Mouse (Mus musculus): ENCODE data around the gene Gm7534. TPM values are rescaled to one million over a fixed set of nuclear protein-coding genes. Genes with fewer than 3 reads are reported as not detected.
"Not testable (repeated sequence)": the region's sequence is repeated elsewhere in the genome, so short reads cannot be mapped to it uniquely, and the experiment has no call there.

The Gm7534 gene
- polyA plus RNA-seq, 1 experiment from 2014 or later: 0.07 TPM

DNA sequence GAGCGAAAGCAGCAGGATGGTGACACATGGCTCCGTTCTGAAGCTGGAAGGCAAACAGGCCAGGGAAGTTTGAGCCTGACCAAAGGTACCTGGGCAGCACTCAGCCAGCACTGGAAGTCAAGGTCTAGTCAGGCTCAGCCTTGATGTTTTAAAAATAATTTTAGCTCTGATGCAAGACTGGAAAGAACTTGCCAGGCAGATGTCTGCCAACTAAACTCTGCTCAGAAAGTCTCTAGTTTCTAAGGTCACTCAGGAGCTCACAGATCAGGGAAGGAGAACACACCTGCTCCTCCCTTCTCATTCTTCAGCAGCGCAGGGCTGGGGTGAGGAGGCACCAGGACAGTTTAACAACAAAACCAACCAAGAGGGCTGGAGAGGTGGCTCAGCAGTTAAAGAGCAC is 48.5 kb downstream of the Gm7534 start:
- H3K4me3 ChIP-seq: no peak overlapping the region
- no peak overlapping the region for H3K27ac ChIP-seq (replicated peaks)
- peaks cover 16% of the 10 kb centered on the region for H3K4me1 ChIP-seq
- no peaks in the 10 kb centered on the region for H3K9me3 ChIP-seq
- H3K36me3 ChIP-seq (replicated peaks): peaks cover 66% of the 10 kb centered on the region
- H3K27me3 ChIP-seq (replicated peaks; ENCODE audit: low read depth, poor library complexity, severe bottlenecking): 0 out of 2 replicates have a peak, but pooled peaks cover 8% of the 10 kb centered on the region
- no peak for DNase-seq (ENCODE audit: low spot score)
- 93% methylated on average over 3 of the region's 3 CpGs for WGBS

DNA sequence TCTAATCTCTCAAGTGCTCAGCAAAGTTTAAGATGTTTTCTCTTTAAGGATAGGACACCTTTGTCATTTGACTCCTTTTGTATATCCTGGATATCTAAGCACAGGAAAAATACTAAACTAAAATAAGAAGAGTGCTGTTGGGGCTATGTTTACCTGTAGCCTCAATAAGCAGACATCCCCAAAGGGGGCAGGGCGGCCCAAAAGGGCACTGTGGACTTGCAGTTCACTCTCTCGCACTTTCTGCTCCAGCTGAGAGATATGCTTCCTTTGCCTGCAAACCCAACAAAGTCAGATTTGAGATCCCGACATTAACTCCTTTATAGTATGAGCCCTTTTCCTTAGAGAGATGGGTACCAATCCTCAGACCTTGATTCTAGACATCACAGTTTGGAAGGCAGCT is 49.1 kb downstream of the Gm7534 start:
- H3K36me3 ChIP-seq (replicated peaks): peaks cover 73% of the 10 kb centered on the region
- H3K4me3 ChIP-seq: no peak overlapping the region

DNA sequence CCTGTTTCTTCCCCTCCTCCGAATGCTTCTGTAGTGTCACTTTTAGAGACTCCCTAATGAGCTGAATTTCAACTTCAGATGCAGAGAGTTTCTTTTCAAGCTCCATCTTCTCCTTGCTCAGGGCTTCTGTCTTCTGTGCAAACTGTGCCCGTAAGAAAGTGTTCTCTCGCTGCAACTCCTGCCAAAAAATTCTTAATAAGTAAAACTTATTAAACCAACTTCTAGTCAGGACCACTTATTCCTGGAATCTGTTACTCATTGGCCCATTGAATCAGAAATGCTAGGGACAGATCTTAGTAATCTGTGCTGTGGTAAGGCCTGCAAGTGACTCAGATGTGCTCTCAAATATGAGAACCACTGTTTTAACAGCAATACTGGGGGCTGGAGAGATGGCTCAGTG is 50.7 kb downstream of the Gm7534 start:
- 90% methylated on average over 3 of the region's 3 CpGs for WGBS
- no peak for DNase-seq (ENCODE audit: low spot score)
- H3K36me3 ChIP-seq (replicated peaks): peaks cover 88% of the 10 kb centered on the region

More for the DNA sequence above, 49.1 kb downstream of the Gm7534 start:
- Histone ChIP-seq H3K27me3 (replicated peaks; ENCODE audit: low read depth, poor library complexity, severe bottlenecking) (0 out of 2 replicates have a peak, but pooled peaks cover 3% of the 10 kb centered on the region), H3K9me3 (no peaks in the 10 kb centered on the region), H3K4me1 (peaks cover 12% of the 10 kb centered on the region), H3K27ac (replicated peaks) (no peak overlapping the region)
- WGBS: 91% methylated on average over 3 of the region's 3 CpGs
- no peak for DNase-seq (ENCODE audit: low spot score)

DNA sequence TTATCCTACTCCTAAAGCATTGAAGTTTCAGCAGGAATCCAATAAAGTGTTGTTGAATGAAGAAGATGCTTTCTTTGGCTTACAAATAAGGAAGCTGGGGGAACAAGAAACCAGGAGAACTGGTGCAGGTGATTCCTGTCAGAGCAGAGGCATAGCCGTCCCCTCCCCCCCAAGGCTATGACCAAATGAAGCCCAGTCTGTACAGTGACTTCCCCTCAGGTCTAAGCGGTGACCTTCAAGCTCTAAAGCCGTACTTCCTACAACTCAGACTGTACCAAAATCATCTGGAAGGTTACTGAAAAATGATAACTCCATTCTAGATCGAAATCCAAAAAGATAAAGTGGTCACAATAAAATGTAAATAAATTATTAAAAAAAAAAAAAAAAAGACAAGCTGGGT is 53.4 kb downstream of the Gm7534 start:
- no peaks in the 10 kb centered on the region for H3K4me1 ChIP-seq
- no peak overlapping the region for H3K4me3 ChIP-seq
- DNase-seq (ENCODE audit: low spot score): no peak
- H3K27me3 ChIP-seq (replicated peaks; ENCODE audit: low read depth, poor library complexity, severe bottlenecking): no peaks in the 10 kb centered on the region
- H3K27ac ChIP-seq (replicated peaks): no peak overlapping the region
- H3K36me3 ChIP-seq (replicated peaks): peaks cover 94% of the 10 kb centered on the region
- 92% methylated on average over 4 of the region's 4 CpGs for WGBS
- no peaks in the 10 kb centered on the region for H3K9me3 ChIP-seq

More for the DNA sequence above, 50.7 kb downstream of the Gm7534 start:
- peaks cover 10% of the 10 kb centered on the region for H3K4me1 ChIP-seq
- no peak overlapping the region for H3K27ac ChIP-seq (replicated peaks)
- H3K27me3 ChIP-seq (replicated peaks; ENCODE audit: low read depth, poor library complexity, severe bottlenecking): no peaks in the 10 kb centered on the region
- H3K9me3 ChIP-seq: no peaks in the 10 kb centered on the region
- no peak overlapping the region for H3K4me3 ChIP-seq

DNA sequence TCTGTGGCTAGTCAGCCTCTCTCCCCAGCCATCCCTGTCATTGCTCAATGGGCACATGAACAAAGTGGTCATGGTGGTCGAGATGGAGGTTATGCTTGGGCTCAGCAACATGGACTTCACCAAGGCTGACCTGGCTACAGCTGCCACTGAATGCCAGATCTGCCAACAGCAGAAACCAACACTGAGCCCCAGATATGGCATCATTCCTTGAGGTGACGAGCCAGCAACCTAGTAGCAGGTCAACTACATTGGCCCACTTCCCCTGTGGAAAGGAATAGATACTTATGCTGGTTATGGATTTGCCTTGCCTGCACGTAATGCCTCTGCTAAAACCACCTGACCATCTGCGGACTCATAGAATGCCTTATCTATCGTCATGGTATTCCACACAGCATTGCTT is 58.5 kb downstream of the Gm7534 start:
- not testable (repeated sequence) for DNase-seq (ENCODE audit: low spot score); H3K27ac ChIP-seq (replicated peaks); H3K27me3 ChIP-seq (replicated peaks; ENCODE audit: low read depth, poor library complexity, severe bottlenecking); H3K4me3 ChIP-seq; H3K4me1 ChIP-seq; H3K9me3 ChIP-seq
- peaks cover 67% of the 10 kb centered on the region for H3K36me3 ChIP-seq (replicated peaks)
- WGBS: 95% methylated on average over 5 of the region's 5 CpGs

Other genes with a start within 250 kb of the Gm7534 start
- 2,976 and 3,167 TPM in 2 replicates for gene Hmgn2, start 234.4 kb downstream of the Gm7534 start, polyA plus RNA-seq (2016; fragmentation: Nextera tagmentation; extraction: Ambion mirVana)
- gene Dhdds, start 202.1 kb downstream of the Gm7534 start, polyA plus RNA-seq (2016; fragmentation: Nextera tagmentation; extraction: Ambion mirVana): 41.2 and 42.1 TPM in 2 replicates
- gene Lin28a, start 184.2 kb downstream of the Gm7534 start, polyA plus RNA-seq (2016; fragmentation: Nextera tagmentation; extraction: Ambion mirVana): 18.7 and 24.2 TPM in 2 replicates
- not detected in 2 replicates for gene Zfp683, start 149.2 kb downstream of the Gm7534 start, polyA plus RNA-seq (2016; fragmentation: Nextera tagmentation; extraction: Ambion mirVana)
- gene Crybg2, start 142.2 kb downstream of the Gm7534 start, polyA plus RNA-seq (2016; fragmentation: Nextera tagmentation; extraction: Ambion mirVana): 4.1 and 7.1 TPM in 2 replicates
- gene Cd52, start 107.9 kb downstream of the Gm7534 start, polyA plus RNA-seq (2016; fragmentation: Nextera tagmentation; extraction: Ambion mirVana): 3.5 and 4.5 TPM in 2 replicates
- gene Ubxn11, start 100.4 kb downstream of the Gm7534 start, polyA plus RNA-seq (2016; fragmentation: Nextera tagmentation; extraction: Ambion mirVana): 4.5 and 7.1 TPM in 2 replicates
- gene Sh3bgrl3, start 74.2 kb downstream of the Gm7534 start, polyA plus RNA-seq (2016; fragmentation: Nextera tagmentation; extraction: Ambion mirVana): 300 and 316 TPM in 2 replicates
- gene Cep85, start 15.9 kb downstream of the Gm7534 start, polyA plus RNA-seq (2016; fragmentation: Nextera tagmentation; extraction: Ambion mirVana): 32.3 and 33.2 TPM in 2 replicates
- gene Catsper4, start 24.4 kb upstream of the Gm7534 start, polyA plus RNA-seq (2016; fragmentation: Nextera tagmentation; extraction: Ambion mirVana): not detected in 2 replicates
- 2.6 and 3.4 TPM in 2 replicates for gene Cnksr1, start 35.4 kb upstream of the Gm7534 start, polyA plus RNA-seq (2016; fragmentation: Nextera tagmentation; extraction: Ambion mirVana)
- gene E130218I03Rik, start 40.7 kb upstream of the Gm7534 start, polyA plus RNA-seq (2016; fragmentation: Nextera tagmentation; extraction: Ambion mirVana): 0.32 and 1.1 TPM in 2 replicates
- gene Zfp593, start 42.6 kb upstream of the Gm7534 start, polyA plus RNA-seq (2016; fragmentation: Nextera tagmentation; extraction: Ambion mirVana): 21.0 and 21.8 TPM in 2 replicates
- gene Gm30191, start 43.9 kb upstream of the Gm7534 start, polyA plus RNA-seq (2016; fragmentation: Nextera tagmentation; extraction: Ambion mirVana): not detected in 2 replicates
- gene Grrp1, start 51.1 kb upstream of the Gm7534 start, polyA plus RNA-seq (2016; fragmentation: Nextera tagmentation; extraction: Ambion mirVana): 7.4 and 7.9 TPM in 2 replicates
- 19.2 and 24.3 TPM in 2 replicates for gene Pdik1l, start 84.9 kb upstream of the Gm7534 start, polyA plus RNA-seq (2016; fragmentation: Nextera tagmentation; extraction: Ambion mirVana)
- 0.31 and 0.34 TPM in 2 replicates for gene Trim63, start 112.1 kb upstream of the Gm7534 start, polyA plus RNA-seq (2016; fragmentation: Nextera tagmentation; extraction: Ambion mirVana)
- 0.07 TPM in 1 of 2 replicates, not detected in the other for gene Slc30a2, start 140.2 kb upstream of the Gm7534 start, polyA plus RNA-seq (2016; fragmentation: Nextera tagmentation; extraction: Ambion mirVana)
- 0.25 and 0.66 TPM in 2 replicates for gene Extl1, start 180.8 kb upstream of the Gm7534 start, polyA plus RNA-seq (2016; fragmentation: Nextera tagmentation; extraction: Ambion mirVana)
- gene Pafah2, start 193.3 kb upstream of the Gm7534 start, polyA plus RNA-seq (2016; fragmentation: Nextera tagmentation; extraction: Ambion mirVana): 7.0 and 8.3 TPM in 2 replicates

All from embryonic facial prominence, embryonic 10.5 days (tissue).